Mouse (Mus musculus) layer of hippocampus, adult 9-10 months (tissue): ENCODE results near the gene Mul1.
"Not testable (repeated sequence)": the region's sequence is repeated elsewhere in the genome, so short reads cannot be mapped to it uniquely, and the experiment has no call there.

Experiments used
- DNase-seq: peaks from one replicate; pipeline ENCODE4 v3.0.0; 2022; ENCODE audit warnings: low spot score

Gene Mul1

GRCm38 (mm10) chr4:138434347-138435316 is at the start of gene Mul1:
TSS of gene Mul1 (plus strand) at chr4:138434671.
- DNase-seq, result peak; percentile 86

- DNase-seq, result no peak
Observed at GRCm38 (mm10) chr4:138393703-138394102, 40.8 kb upstream of the Mul1 start.

DNA sequence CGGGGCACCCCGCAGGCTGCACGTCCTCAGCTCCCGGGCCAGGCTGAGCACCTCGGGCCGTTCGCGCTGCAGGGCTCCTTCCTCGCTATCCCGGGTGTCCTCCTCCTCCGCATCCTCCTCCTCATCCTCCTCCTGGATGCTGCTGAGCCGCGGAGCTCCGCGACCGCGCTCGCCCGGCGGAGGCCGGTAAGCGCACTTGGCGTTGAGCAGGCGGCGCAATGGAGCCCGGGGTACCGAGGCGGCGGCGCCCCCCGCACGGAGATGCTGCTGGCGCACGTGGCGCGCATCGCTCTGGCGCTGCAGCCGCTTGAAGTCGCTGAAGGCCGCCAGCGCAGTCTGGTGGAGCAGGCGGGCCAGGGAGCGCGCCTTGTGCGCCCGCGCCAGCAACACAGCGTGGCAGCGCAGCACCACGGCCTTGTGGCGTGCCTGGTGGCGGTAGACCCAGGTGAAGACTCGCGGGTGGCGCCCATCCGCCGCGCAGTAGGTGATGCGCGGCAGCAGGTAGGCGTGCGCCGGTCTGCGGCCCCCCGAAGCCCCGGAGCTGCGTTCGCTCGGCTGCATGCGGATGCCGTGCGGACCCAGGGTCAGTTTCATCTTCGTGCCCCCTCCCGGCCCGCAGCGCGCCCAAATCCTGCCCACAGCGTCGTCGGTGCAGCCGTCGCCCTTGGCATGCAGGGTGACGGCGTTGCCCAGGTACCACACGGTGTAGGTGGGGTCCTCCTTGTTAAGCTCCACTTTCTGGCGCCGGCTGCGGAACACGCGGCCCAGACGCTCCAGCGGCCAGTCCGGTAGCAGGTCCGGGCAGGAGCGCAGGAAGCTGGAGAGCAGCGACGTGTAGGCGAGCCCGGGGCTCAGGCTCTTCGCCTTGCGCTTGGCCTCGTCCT is 39.1 kb upstream of the Mul1 start:
- no peak for DNase-seq

- no peak for DNase-seq
Observed at GRCm38 (mm10) chr4:138395971-138396645, 38.4 kb upstream of the Mul1 start, which contains the start of gene Fam43b. TSS of gene Fam43b (minus strand) at chr4:138396528.

DNA sequence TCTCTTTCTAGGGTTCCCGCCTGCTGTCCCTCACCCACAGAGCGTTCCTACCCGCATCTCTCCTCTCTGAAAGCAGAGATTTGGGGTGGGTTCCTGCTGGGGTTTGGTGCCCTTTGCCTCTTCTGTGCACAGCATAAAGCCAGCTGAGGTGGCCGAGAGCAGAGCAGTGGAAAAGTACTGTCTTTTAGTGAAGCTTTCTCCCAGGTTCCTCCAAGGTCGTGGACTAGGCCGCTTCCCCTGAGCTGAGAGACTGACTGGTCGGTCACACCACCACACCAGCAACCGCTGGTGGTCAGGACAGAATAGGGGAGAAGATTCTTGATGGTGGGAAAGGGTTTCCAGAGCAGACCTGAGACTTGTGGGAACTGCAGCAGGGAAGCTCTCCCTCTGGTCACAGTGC is 37.8 kb upstream of the Mul1 start:
- DNase-seq, result no peak

DNA sequence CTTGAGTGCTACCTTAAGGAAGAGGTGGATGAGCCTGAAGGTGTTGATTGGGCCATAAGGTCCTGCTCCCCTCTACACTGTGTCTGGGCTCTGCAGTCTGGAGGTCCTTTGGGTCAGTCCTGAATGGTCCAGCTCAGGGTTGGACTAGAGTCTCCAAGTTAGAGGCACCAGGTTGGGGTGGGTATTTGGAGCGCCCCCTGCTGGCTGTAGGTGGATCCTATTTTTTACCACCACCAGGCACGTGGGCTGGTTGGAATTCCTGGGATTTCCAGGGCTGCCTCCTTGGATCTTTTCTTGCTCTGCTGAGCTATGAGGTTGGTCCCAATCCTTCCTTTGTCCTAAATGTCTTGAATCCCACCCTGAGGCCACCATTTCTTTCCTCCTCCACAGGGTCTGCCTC is 29.7 kb upstream of the Mul1 start:
- no peak for DNase-seq

- DNase-seq, result no peak
Observed at GRCm38 (mm10) chr4:138407479-138408194, 26.8 kb upstream of the Mul1 start.

DNA sequence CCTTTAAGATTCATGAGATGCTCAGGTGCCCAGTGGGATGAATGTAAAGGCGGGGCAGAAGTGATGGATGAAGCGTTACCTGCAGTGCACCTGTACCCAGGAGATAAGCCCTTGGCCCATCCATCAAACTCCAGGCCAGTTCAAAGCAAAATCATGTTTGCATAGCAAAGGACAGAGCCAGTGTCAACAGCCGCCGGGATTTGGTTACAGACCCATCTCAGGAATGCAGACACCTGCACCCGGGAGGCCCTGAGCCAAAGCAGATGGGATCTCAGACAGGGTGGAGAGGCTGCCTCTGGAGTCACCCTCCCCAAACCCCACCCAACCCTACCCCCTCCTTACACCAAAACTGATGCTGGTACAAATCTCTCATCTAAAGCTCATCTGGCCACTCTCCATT is 23.5 kb upstream of the Mul1 start:
- DNase-seq, result no peak

GRCm38 (mm10) chr4:138411504-138412121 is 22.9 kb upstream of the Mul1 start:
- no peak for DNase-seq

GRCm38 (mm10) chr4:138414725-138415124 is 19.7 kb upstream of the Mul1 start:
- no peak for DNase-seq

- DNase-seq, result no peak
Observed at GRCm38 (mm10) chr4:138415991-138416390, 18.5 kb upstream of the Mul1 start.

- DNase-seq, result no peak
Observed at GRCm38 (mm10) chr4:138416414-138416813, 18.1 kb upstream of the Mul1 start.

DNA sequence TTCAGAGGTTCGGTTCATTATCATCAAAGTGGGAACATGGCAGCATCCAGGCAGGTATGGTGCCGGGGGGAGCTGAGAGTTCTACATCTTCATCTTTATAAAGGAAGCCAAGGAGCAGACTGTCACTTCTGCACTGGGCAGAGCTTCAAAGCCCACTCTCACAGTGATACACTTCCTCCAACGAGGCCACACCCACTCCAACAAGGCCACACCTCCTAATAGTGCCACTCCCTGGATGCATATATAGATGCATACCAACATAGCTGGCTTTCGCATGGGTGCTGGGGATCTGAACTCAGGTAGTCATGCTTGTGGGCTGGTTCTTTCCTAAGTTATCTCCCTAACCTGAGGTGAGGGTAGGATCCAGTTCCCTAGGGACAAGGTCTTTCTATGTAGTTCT is 16.6 kb upstream of the Mul1 start:
- no peak for DNase-seq

- no peak for DNase-seq
Observed at GRCm38 (mm10) chr4:138418340-138418957, 16.0 kb upstream of the Mul1 start.

DNA sequence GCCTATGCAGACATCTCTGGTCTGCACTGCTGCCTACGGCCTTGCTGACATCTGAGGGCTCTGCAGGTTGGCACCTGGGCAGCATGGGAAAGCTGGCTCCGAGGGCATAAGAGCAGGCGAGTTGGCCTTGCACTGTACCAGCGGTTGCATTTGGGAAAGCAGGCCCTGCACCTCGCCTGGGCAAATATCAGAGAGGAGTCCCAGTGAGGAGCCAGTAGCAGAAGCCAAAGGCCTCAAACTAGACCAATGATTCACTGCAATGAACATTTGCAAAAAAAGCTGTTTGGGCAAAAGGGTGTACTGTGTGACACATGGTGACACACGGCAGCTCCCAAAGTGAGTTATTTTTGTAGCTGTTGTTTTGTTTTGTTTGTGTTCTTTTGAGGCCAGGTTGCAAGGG is 9.4 kb upstream of the Mul1 start:
- DNase-seq, result no peak

- DNase-seq, result not testable (repeated sequence)
Observed at GRCm38 (mm10) chr4:138425604-138426003, 8.9 kb upstream of the Mul1 start.

DNA sequence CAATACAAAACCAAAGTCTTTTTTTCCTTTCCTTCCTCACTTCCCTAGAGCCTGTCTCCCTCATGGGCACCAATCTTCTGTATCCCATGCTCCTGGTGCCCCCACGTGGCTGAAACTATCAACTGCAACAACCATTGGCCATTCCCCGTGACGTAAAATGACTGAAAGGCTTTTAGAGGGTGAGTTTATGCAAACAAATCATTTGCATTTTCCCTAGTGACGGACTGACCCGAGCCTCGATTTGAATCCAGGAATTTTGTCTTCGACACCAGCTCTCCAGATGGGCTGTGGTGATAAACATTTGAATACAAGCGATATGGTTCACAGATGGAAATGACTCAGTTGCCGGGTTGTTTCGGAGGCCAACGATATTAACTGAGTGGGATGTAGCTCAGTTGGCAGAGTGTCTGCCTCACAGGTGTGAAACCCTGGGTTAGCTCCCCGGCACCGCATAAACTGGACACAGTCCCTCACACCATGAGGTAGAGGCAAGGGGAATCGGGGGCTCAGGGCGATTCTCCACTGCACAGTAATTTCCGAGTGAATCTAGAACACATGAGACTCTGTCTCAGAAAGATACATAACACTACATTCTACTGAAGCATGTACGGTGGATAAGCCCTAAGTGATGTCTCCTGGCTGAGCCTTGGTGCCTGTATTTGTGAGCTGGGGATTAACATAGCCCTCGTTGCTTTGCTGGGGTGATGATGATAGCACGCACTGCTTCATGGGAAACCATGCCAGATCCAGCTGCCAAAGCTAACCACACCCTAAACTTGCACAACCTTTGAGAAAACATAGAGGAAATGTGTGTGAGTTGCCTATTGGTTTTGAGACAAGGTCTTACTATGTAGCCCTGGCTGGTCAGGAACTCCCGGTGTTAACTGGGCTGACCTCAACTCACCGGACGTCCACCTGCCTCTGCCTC is 7.4 kb upstream of the Mul1 start:
- DNase-seq, result peak; percentile 96

DNA sequence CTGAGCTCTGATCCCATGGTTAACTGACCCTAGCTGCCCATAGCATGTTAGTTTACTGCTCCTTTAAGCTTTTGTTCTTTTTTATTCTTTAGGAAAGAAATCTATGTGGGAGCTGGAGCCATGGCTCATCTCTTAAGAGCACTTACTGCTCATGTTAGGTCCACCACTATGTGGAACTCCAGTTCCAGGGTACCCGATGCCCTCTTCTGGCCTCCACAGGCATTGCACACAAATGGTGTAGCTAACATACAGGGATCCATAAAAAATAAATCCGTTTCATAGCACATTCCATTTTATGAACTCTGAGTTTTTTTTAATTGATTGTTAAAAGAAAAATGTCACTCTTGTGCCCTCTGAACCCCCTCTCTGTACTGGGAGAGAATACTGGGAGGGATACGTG is 4.7 kb upstream of the Mul1 start:
- no peak for DNase-seq

GRCm38 (mm10) chr4:138431340-138431739 is 3.1 kb upstream of the Mul1 start:
- no peak for DNase-seq
